Mouse (Mus musculus) left cerebral cortex, adult 9 months (tissue): Measurements from ENCODE around the gene Ucp3.
"Not testable (repeated sequence)": the region's sequence is repeated elsewhere in the genome, so short reads cannot be mapped to it uniquely, and the experiment has no call there.

Source experiments
- DNase-seq, 2 experiments: peaks; one replicate each; pipeline ENCODE4 v3.0.0; 2022; ENCODE audit warnings: low spot score in 2 of 2

Ucp3 gene

GRCm38 (mm10) chr7:100473846-100474454 is 1.2 kb downstream of the Ucp3 start:
- DNase-seq, result no peak

GRCm38 (mm10) chr7:100474680-100475079 is 1.9 kb downstream of the Ucp3 start:
- no peak for DNase-seq

GRCm38 (mm10) chr7:100479100-100479822 is 6.5 kb downstream of the Ucp3 start:
- DNase-seq, result no peak

- DNase-seq, result no peak
Observed at GRCm38 (mm10) chr7:100479823-100480164, 7.0 kb downstream of the Ucp3 start.

- no peak for DNase-seq
Observed at GRCm38 (mm10) chr7:100480175-100480574, 7.4 kb downstream of the Ucp3 start.

- DNase-seq, result not testable (repeated sequence)
Observed at GRCm38 (mm10) chr7:100482046-100482445, 9.3 kb downstream of the Ucp3 start.

- DNase-seq, result no peak
Observed at GRCm38 (mm10) chr7:100484493-100484892, 11.7 kb downstream of the Ucp3 start.

GRCm38 (mm10) chr7:100487301-100487700 is 14.5 kb downstream of the Ucp3 start:
- DNase-seq, result no peak

- DNase-seq, result no peak
Observed at GRCm38 (mm10) chr7:100488474-100489048, 15.8 kb downstream of the Ucp3 start.

GRCm38 (mm10) chr7:100492391-100493116 is 19.8 kb downstream of the Ucp3 start:
- DNase-seq, result no peak

GRCm38 (mm10) chr7:100493117-100493483 is 20.3 kb downstream of the Ucp3 start, which contains the start of gene Ucp2:
Gene Ucp2, plus strand, starts transcription at chr7:100493337.
- DNase-seq, result peak in 1 of 2 experiments; percentile 64

GRCm38 (mm10) chr7:100493484-100494414 is 21.0 kb downstream of the Ucp3 start:
- DNase-seq, result peak in 1 of 2 experiments; percentile 53

- DNase-seq, result no peak
Observed at GRCm38 (mm10) chr7:100494415-100494831, 21.6 kb downstream of the Ucp3 start.

GRCm38 (mm10) chr7:100495042-100495441 is 22.3 kb downstream of the Ucp3 start:
- DNase-seq, result no peak

GRCm38 (mm10) chr7:100495581-100496251 is 22.9 kb downstream of the Ucp3 start:
- peak; percentile 53 to 78 for DNase-seq

- DNase-seq, result no peak
Observed at GRCm38 (mm10) chr7:100496371-100496770, 23.6 kb downstream of the Ucp3 start.

GRCm38 (mm10) chr7:100496791-100497190 is 24.0 kb downstream of the Ucp3 start:
- no peak for DNase-seq

GRCm38 (mm10) chr7:100497402-100497801 is 24.6 kb downstream of the Ucp3 start:
- DNase-seq, result no peak

- DNase-seq, result no peak
Observed at GRCm38 (mm10) chr7:100497982-100498381, 25.2 kb downstream of the Ucp3 start.

- DNase-seq, result no peak
Observed at GRCm38 (mm10) chr7:100499465-100499864, 26.7 kb downstream of the Ucp3 start.
